Mouse (Mus musculus) forebrain, embryonic 11.5 days (tissue): ENCODE measurements around the gene Gm20379. TPM values are rescaled to one million over a fixed set of nuclear protein-coding genes. Genes with fewer than 3 reads are reported as not detected.

Source experiments
- ATAC-seq: fragments of 200-750 bp; cut with Nextera tagmentation; replicated peaks from 2 replicates; pipeline ENCODE4 v1.8.0; 2017; ENCODE audit warnings: moderate TSS enrichment; ENCODE audit not compliant: low FRiP score
- DNase-seq: peaks from one replicate; pipeline ENCODE4 v3.0.0-alpha.2; 2017; ENCODE audit warnings: low spot score
- H3K27ac ChIP-seq: fragments of 300-500 bp; sonication (generic); 2 replicates; pipeline ENCODE4 v1.5.1; 2014; ENCODE audit warnings: low read depth, low read length
- H3K27me3 ChIP-seq: fragments of 300-500 bp; sonication (generic); 2 replicates; pipeline ENCODE4 v1.6.1; 2014; ENCODE audit warnings: mild to moderate bottlenecking, low read length, mixed read lengths; ENCODE audit not compliant: control insufficient read depth, insufficient read depth
- H3K36me3 ChIP-seq: fragments of 300-500 bp; sonication (generic); 2 replicates; pipeline ENCODE4 v1.6.1; 2014; ENCODE audit warnings: mild to moderate bottlenecking, low read length, moderate library complexity, mixed read lengths; ENCODE audit not compliant: control insufficient read depth, insufficient read depth
- H3K4me1 ChIP-seq: fragments of 300-500 bp; sonication (generic); replicated peaks from 2 replicates; pipeline ENCODE4 v1.6.1; 2014; ENCODE audit warnings: low read length, mixed read lengths; ENCODE audit not compliant: control insufficient read depth, insufficient read depth
- H3K4me2 ChIP-seq: fragments of 300-500 bp; sonication (generic); 2 replicates; pipeline ENCODE4 v1.6.1; 2014; ENCODE audit warnings: low read depth, mild to moderate bottlenecking, low read length, moderate library complexity, mixed read lengths; ENCODE audit not compliant: severe bottlenecking
- H3K4me3 ChIP-seq: fragments of 300-500 bp; sonication (generic); 2 replicates; pipeline ENCODE4 v1.5.1; 2014; ENCODE audit warnings: low read depth, low read length
- H3K9ac ChIP-seq: fragments of 300-500 bp; sonication (generic); 2 replicates; pipeline ENCODE4 v1.6.1; 2014; ENCODE audit warnings: low read length
- H3K9me3 ChIP-seq: fragments of 300-500 bp; sonication (generic); 2 replicates; pipeline ENCODE4 v1.6.1; 2016; ENCODE audit warnings: low read length, mixed read lengths; ENCODE audit not compliant: control insufficient read depth
- WGBS: fragments of 180-500 bp; shearing (Covaris S2); extraction: QIAGEN DNeasy Blood & Tissue Kit; methylation state at CpG from one replicate; pipeline ENCODE4 v1.1.7; 2014; 5-methylcytosine and 5-hydroxymethylcytosine counted together
- polyA plus RNA-seq: library from polyadenylated mRNA; unstranded; fragments of >200 nt; fragmentation: Nextera tagmentation; extraction: Ambion mirVana; gene quantifications from 2 replicates; pipeline ENCODE4 v1.2.1, GENCODE M21; 2014

Gm20379 gene
- polyA plus RNA-seq, 1 experiment from 2014 or later: 1.9 TPM

DNA sequence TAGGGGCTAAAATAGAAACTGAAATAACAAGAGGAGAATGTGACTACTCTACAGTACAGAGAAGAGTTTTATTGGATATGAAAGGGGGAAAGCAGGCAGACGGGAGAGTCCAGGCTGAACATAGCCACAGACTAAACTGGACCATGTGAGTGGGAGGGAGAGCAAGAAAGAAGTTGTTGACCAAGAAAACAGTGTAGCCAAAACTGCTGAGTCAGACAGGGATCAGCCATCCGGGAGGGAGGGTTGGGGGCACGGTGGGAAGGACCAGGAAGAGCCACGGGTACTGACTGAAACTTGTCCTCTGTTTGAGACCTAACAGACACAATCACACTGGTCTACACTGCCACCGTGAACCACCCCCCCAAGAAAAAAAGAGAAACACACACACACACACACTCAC, 20.2 kb downstream of the Gm20379 start:
- Histone ChIP-seq H3K9ac (no peak overlapping the region), H3K4me1 (no peaks in the 10 kb centered on the region), H3K4me2 (no peak overlapping the region), H3K36me3 (no peaks in the 10 kb centered on the region), H3K27ac (no peak overlapping the region), H3K4me3 (no peak overlapping the region), H3K27me3 (no peaks in the 10 kb centered on the region), H3K9me3 (no peaks in the 10 kb centered on the region)
- 85% methylated on average over 5 of the region's 5 CpGs for WGBS
- ATAC-seq (no peak), DNase-seq (no peak)

DNA sequence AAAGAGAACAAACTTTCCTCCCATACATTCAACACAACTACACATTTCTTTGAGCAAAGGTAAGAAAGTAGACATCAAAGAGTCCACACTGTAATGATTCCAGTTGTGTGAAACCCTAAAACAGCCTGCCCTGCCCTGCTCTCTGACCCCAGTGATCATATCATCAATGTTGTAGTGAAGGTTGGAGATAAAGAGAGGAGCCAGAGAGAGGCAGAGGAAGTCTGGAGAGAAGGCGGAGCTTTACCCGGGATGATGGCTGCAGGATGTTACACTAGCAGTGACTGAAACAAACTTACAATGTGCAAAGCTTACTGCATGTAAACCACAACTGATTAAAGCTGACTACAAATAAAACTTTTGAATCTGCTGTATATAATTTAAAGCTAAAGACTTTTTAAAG, 22.2 kb downstream of the Gm20379 start:
- no peaks in the 10 kb centered on the region for H3K36me3 ChIP-seq
- H3K4me3 ChIP-seq: no peak overlapping the region
- H3K9me3 ChIP-seq: no peaks in the 10 kb centered on the region
- no peak for ATAC-seq
- WGBS: 100% methylated on average over 2 of the region's 2 CpGs
- DNase-seq: no peak
- no peaks in the 10 kb centered on the region for H3K27me3 ChIP-seq
- H3K27ac ChIP-seq: no peak overlapping the region
- H3K4me2 ChIP-seq: no peak overlapping the region
- H3K9ac ChIP-seq: no peak overlapping the region
- no peaks in the 10 kb centered on the region for H3K4me1 ChIP-seq

DNA sequence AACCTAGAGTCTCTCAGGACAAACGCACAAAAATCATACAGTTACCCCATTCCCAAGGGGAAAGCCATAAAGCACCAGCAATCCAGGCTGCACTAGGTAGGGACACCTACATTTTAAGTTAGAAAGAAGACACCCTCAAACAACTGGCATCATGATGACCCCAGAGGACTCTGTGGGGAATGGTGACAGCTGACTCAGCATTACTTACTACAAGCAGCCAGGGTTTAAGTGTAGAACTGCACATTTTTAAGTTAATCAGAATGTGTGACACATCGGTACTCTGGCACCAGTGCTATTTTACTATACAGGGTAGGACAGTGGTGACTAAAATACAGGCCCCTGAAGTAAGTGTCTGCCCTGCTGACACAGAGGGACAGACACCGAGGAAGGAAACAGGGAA, 24.8 kb downstream of the Gm20379 start:
- H3K4me1 ChIP-seq: no peaks in the 10 kb centered on the region
- DNase-seq (no peak), ATAC-seq (no peak)
- WGBS: 96% methylated on average over 3 of the region's 3 CpGs
- H3K4me2 ChIP-seq: no peak overlapping the region
- no peak overlapping the region for H3K4me3 ChIP-seq
- no peaks in the 10 kb centered on the region for H3K9me3 ChIP-seq
- no peak overlapping the region for H3K9ac ChIP-seq
- no peak overlapping the region for H3K27ac ChIP-seq
- H3K27me3 ChIP-seq: no peaks in the 10 kb centered on the region
- H3K36me3 ChIP-seq: no peaks in the 10 kb centered on the region

DNA sequence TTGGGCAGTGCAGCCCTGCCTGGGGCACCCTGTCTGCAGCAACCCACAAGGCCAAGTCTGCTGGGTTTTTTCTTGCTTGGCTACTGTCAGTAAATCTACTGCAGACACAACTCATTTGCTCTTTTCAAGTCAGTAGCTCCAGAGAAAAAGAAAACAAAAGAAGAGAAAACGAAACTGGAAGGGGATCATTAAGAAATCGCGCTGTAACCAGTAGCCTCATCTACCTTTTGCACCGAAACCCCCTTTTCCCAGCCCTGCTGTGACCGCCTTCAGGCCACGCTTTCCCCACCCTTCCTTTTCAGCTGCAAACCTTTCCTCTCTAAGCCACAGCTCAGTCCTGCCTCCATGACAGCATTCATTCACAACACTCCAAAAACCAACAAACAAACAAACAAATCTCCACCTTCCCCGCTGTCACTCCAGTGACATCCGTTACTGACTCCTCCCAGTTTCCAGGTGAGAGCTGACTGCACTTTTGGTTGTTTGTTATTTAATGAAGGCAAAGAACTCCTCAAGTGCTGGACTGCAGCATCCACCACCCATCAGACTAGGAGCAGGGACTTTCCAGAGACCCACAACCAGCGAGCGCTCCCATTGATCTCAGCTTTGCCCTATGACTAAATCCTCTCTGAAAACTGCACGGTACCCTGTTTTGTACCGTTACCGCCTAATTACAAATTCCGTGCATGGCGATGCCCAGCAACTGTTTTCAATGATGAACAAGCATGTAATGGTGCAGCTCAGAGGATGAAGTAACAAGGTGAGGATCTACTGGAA, 26.5 kb downstream of the Gm20379 start:
- H3K4me3 ChIP-seq: no peak overlapping the region
- H3K27me3 ChIP-seq: no peaks in the 10 kb centered on the region
- no peaks in the 10 kb centered on the region for H3K4me1 ChIP-seq
- H3K4me2 ChIP-seq: no peak overlapping the region
- ATAC-seq (no peak), DNase-seq (no peak)
- no peak overlapping the region for H3K9ac ChIP-seq
- no peaks in the 10 kb centered on the region for H3K9me3 ChIP-seq
- H3K27ac ChIP-seq: no peak overlapping the region
- H3K36me3 ChIP-seq: no peaks in the 10 kb centered on the region
- 86% methylated on average over 15 of the region's 15 CpGs for WGBS

DNA sequence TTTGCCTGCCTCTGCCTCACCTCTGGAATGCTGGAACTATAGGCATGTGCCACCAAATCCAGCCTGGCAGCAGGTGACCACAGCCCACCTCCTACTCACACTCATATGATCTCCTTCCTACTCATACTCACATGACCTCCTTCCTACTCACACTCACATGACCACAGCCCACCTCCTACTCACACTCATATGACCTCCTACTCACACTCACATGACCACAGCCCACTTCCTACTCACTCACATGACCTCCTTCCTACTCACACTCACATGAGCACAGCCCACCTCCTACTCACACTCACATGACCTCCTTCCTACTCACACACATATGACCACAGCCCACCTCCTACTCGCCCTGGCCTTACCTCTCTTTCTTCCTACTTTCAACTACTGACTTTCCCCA, 31.1 kb downstream of the Gm20379 start:
- Histone ChIP-seq H3K27ac (no peak overlapping the region), H3K4me1 (no peaks in the 10 kb centered on the region), H3K9me3 (no peaks in the 10 kb centered on the region), H3K4me2 (no peak overlapping the region), H3K9ac (no peak overlapping the region), H3K4me3 (no peak overlapping the region), H3K36me3 (no peaks in the 10 kb centered on the region), H3K27me3 (no peaks in the 10 kb centered on the region)
- DNase-seq (no peak), ATAC-seq (no peak)
- 85% methylated on average over 1 of the region's 1 CpGs for WGBS

DNA sequence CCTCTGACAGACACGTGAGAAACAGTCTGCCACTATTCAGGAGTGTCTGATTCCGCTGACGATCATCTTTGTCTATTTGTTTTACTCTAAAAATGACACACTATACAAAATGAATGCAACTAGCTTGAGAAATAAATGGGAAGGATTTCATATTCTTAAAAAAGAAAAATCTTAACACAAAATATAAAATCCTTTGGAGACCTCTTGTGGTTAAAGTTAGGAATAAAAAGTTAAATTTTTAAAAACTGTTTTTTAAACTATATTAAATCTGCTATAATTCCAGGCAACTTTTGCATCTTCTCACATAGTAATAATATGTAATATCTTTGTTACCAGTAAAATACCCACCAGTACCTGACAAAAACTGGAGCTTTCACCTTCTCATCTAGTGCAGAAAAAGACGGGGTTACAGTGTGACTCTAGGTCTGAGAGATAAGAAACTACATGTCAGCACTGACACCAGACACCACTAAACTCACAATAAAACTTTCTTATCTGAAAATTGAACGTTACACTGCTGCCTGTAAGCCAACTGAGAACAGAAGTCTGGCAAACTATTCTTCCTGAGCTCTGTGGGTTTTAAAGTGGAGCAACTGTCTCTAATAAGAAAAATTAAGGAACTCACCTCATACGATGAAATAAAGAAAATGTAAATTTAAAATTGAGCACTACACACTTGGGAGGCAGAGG, 32.1 kb downstream of the Gm20379 start:
- Histone ChIP-seq H3K4me3 (no peak overlapping the region), H3K27ac (no peak overlapping the region), H3K36me3 (no peaks in the 10 kb centered on the region; the same call in 1 of the 2 replicates), H3K27me3 (no peaks in the 10 kb centered on the region), H3K9me3 (no peaks in the 10 kb centered on the region), H3K4me1 (no peaks in the 10 kb centered on the region), H3K4me2 (no peak overlapping the region), H3K9ac (no peak overlapping the region)
- no peak for DNase-seq
- 90% methylated on average over 6 of the region's 6 CpGs for WGBS
- ATAC-seq: no peak

DNA sequence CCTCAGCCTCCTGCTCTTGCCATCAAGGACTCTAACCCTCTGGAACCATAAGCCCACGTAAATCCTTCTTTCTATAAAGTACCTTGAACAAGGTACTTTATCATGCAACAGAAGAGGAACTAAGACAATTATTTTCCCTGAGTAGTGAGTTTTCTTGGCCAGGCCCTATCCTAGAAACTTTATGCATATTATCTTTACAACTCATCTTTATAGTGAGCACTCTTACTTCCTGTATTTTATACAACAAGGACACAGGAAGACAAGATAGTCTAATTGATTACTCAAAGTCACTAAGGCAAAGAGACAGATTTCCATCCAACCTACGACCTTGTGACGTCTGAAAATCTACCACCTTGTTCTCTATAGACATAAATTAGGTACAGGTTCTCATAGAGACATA, 34.0 kb downstream of the Gm20379 start:
- no peaks in the 10 kb centered on the region; the same call in 1 of the 2 replicates for H3K36me3 ChIP-seq
- H3K27me3 ChIP-seq: no peaks in the 10 kb centered on the region
- DNase-seq: no peak

DNA sequence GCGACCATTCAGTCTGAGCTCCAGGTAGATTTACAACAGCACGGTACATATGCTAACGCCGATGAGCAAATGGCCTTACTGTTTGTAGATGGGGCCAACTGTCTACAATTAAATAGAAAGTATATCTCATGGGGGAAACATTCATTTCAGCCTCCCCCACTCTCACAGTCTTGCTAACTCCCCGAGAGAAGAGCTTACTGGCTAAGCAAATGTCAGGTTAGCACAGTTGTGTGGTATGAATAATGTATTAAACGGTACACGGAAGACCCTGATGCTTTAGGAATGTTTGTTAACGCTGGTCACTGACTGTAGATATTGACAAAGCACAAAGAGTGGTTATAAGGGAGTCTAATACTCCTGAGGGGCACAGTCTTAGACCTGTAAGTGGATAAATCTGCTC, 38.3 kb downstream of the Gm20379 start:
- ATAC-seq: no peak
- Histone ChIP-seq H3K27ac (no peak overlapping the region), H3K4me2 (no peak overlapping the region), H3K9ac (no peak overlapping the region), H3K27me3 (no peaks in the 10 kb centered on the region), H3K36me3 (no peaks in the 10 kb centered on the region; the same call in 1 of the 2 replicates), H3K4me1 (no peaks in the 10 kb centered on the region), H3K4me3 (no peak overlapping the region), H3K9me3 (no peaks in the 10 kb centered on the region)
- 93% methylated on average over 8 of the region's 8 CpGs for WGBS
- DNase-seq: no peak

More for the DNA sequence above, 34.0 kb downstream of the Gm20379 start:
- Histone ChIP-seq H3K4me1 (no peaks in the 10 kb centered on the region), H3K4me3 (no peak overlapping the region), H3K9ac (no peak overlapping the region), H3K9me3 (no peaks in the 10 kb centered on the region), H3K27ac (no peak overlapping the region), H3K4me2 (no peak overlapping the region)
- WGBS: 87% methylated on average over 3 of the region's 3 CpGs
- ATAC-seq: no peak

DNA sequence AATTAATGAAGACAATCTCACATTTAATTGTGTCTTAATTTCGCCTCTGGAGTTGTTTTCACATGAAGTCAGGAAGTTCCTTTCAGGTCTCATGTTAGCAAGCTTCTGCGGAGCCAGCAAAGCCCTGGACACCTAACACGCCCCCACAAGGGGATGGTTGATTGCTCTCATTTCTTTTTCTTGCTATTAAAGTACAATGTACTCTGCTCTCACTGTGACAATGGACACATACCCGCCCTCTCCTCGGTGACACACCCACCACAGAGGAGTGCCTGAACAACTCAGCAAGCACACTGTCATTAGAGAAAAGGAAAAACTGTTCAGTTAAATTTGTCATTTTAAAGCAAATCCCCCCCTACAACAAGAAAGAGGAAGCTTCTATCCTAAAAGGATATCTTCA, 40.6 kb downstream of the Gm20379 start:
- Histone ChIP-seq H3K27ac (no peak overlapping the region), H3K9ac (no peak overlapping the region), H3K27me3 (no peaks in the 10 kb centered on the region), H3K4me2 (no peak overlapping the region), H3K4me1 (no peaks in the 10 kb centered on the region), H3K4me3 (no peak overlapping the region), H3K36me3 (no peaks in the 10 kb centered on the region; the same call in 1 of the 2 replicates), H3K9me3 (no peaks in the 10 kb centered on the region)
- ATAC-seq (no peak), DNase-seq (no peak)
- 86% methylated on average over 5 of the region's 5 CpGs for WGBS
